Mouse (Mus musculus) limb, embryonic 14.5 days (tissue): Measurements from ENCODE around the gene Aga. TPM values are rescaled to one million over a fixed set of nuclear protein-coding genes. Genes with fewer than 3 reads are reported as not detected.

ENCODE experiments used
- ATAC-seq: fragments of 200-750 bp; cut with Nextera tagmentation; 2 replicates; pipeline ENCODE4 v1.8.0; 2017; ENCODE audit warnings: low read depth, moderate number of reproducible peaks, moderate TSS enrichment; ENCODE audit not compliant: low FRiP score
- DNase-seq: peaks from one replicate; pipeline ENCODE4 v3.0.0-alpha.2; 2015; ENCODE audit warnings: low spot score
- H3K27ac ChIP-seq: fragments of 300-500 bp; sonication (generic); replicated peaks from 2 replicates; pipeline ENCODE4 v1.5.1; 2014; ENCODE audit warnings: low read depth, mild to moderate bottlenecking, low read length, moderate library complexity, mixed read lengths
- H3K27me3 ChIP-seq: fragments of 300-500 bp; sonication (generic); 2 replicates; pipeline ENCODE4 v1.6.1; 2014; ENCODE audit warnings: low read length, mixed read lengths; ENCODE audit not compliant: control insufficient read depth, insufficient read depth
- H3K36me3 ChIP-seq: fragments of 300-500 bp; sonication (generic); 2 replicates; pipeline ENCODE4 v1.6.1; 2014; ENCODE audit warnings: mild to moderate bottlenecking, low read length, moderate library complexity, mixed read lengths; ENCODE audit not compliant: control insufficient read depth, insufficient read depth
- H3K4me1 ChIP-seq: fragments of 300-500 bp; sonication (generic); 2 replicates; pipeline ENCODE4 v1.6.1; 2014; ENCODE audit warnings: antibody characterized with exemption, low read length, mixed read lengths; ENCODE audit not compliant: control insufficient read depth, insufficient read depth
- H3K4me2 ChIP-seq: fragments of 300-500 bp; sonication (generic); replicated peaks from 2 replicates; pipeline ENCODE4 v1.6.1; 2014; ENCODE audit warnings: low read depth, mild to moderate bottlenecking, low read length, moderate library complexity; ENCODE audit not compliant: severe bottlenecking
- H3K4me3 ChIP-seq: fragments of 300-500 bp; sonication (generic); replicated peaks from 2 replicates; pipeline ENCODE4 v1.5.1; 2014; ENCODE audit warnings: low read length
- H3K9ac ChIP-seq: fragments of 300-500 bp; sonication (generic); 2 replicates; pipeline ENCODE4 v1.6.1; 2014; ENCODE audit warnings: mild to moderate bottlenecking, low read depth, low read length, moderate library complexity; ENCODE audit not compliant: severe bottlenecking
- H3K9me3 ChIP-seq: fragments of 300-500 bp; sonication (generic); 2 replicates; pipeline ENCODE4 v1.6.1; 2016; ENCODE audit warnings: low read length; ENCODE audit not compliant: control insufficient read depth
- POLR2A ChIP-seq: fragments of 200-500 bp; IDR thresholded peaks from 2 replicates; pipeline ENCODE4 v1.8.0; 2012; ENCODE audit warnings: inconsistent platforms, mild to moderate bottlenecking, moderate library complexity, borderline replicate concordance; ENCODE audit not compliant: insufficient read depth, insufficient read length; ENCODE audit errors: extremely low read depth
- WGBS: fragments of 180-500 bp; shearing (Covaris S2); extraction: QIAGEN DNeasy Blood & Tissue Kit; methylation state at CpG from one replicate; pipeline ENCODE4 v1.1.7; 2014; 5-methylcytosine and 5-hydroxymethylcytosine counted together
- polyA plus RNA-seq, 2 experiments: library from polyadenylated mRNA; depleted of rRNA in 1 of 2; stranded (reverse) in 1 of 2; unstranded in 1 of 2; fragments of >200 nt; fragmentation: Nextera tagmentation in 1 of 2; extraction: Ambion mirVana in 1 of 2; gene quantifications; 2 replicates each; pipeline versions ENCODE4 v1.2.1 to v1.2.3; 2012 to 2014

Aga gene
- polyA plus RNA-seq, 2 experiments = 15.3 to 29.7 TPM

GRCm38 (mm10) chr8:53539585-53539984, 28.1 kb downstream of the Aga start:
- 78% methylated on average over 2 of the region's 2 CpGs for WGBS
- Histone ChIP-seq H3K4me1 (no peaks in the 10 kb centered on the region), H3K4me2 (no peak overlapping the region), H3K9me3 (no peaks in the 10 kb centered on the region), H3K4me3 (no peak overlapping the region), H3K36me3 (no peaks in the 10 kb centered on the region), H3K27ac (no peak overlapping the region), H3K27me3 (no peaks in the 10 kb centered on the region), H3K9ac (no peak overlapping the region)
- no peak for ATAC-seq
- DNase-seq = no peak
- no peak for TF ChIP-seq POLR2A

DNA sequence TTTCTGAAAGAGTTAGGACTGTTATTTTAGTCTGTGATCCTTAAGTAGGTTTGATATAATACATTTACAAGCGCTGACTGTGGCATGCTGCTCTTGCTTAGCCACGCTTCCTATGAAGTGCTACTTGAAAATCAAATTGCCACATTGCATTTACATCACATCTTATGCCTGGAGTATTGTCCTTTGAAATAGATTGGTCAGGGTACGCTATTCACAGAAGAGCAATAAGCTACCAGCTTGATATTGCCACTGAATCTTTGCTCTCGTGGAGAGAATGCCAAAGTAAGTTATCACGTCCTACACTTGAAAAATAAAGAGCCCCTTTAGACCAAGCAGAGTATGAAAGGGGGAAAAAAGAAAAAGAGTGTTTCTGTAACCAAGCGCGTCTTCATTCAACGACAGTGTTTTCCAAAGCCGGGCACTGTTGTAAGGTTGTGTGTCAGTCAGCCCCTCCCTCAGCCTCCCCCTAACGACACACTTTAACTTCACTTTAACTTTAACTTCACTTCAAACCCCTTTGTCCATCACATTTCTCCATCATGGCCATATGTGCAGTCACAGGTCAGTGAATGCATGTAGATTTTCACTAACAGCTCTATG, 51.0 kb downstream of the Aga start:
- Histone ChIP-seq H3K9me3 (no peaks in the 10 kb centered on the region), H3K4me3 (no peak overlapping the region), H3K36me3 (no peaks in the 10 kb centered on the region), H3K9ac (no peak overlapping the region), H3K4me1 (no peaks in the 10 kb centered on the region), H3K27me3 (no peaks in the 10 kb centered on the region), H3K27ac (no peak overlapping the region), H3K4me2 (no peak overlapping the region)
- TF ChIP-seq POLR2A = no peak
- 84% methylated on average over 10 of the region's 10 CpGs for WGBS
- DNase-seq (no peak), ATAC-seq (no peak)

- Histone ChIP-seq H3K9me3 (no peaks in the 10 kb centered on the region), H3K36me3 (no peaks in the 10 kb centered on the region), H3K4me1 (no peaks in the 10 kb centered on the region), H3K27ac (no peak overlapping the region), H3K4me3 (no peak overlapping the region), H3K4me2 (no peak overlapping the region), H3K27me3 (no peaks in the 10 kb centered on the region), H3K9ac (no peak overlapping the region)
- ATAC-seq (no peak), DNase-seq (no peak)
- WGBS = 72% methylated on average over 6 of the region's 6 CpGs
- no peak for TF ChIP-seq POLR2A
Observed at GRCm38 (mm10) chr8:53566223-53566622, 54.7 kb downstream of the Aga start.

Other genes starting within 250 kb of the Aga start
- gene Neil3, start 127.3 kb downstream of the Aga start, polyA plus RNA-seq (2012; rRNA removed) = 19.4 and 30.5 TPM in 2 replicates
- 16.8 and 21.6 TPM in 2 replicates for gene Neil3, start 127.3 kb downstream of the Aga start, polyA plus RNA-seq (2014; fragmentation: Nextera tagmentation; extraction: Ambion mirVana)